Mouse (Mus musculus) skeletal muscle tissue, adult 2 months (tissue): Measurements from ENCODE around the gene Jsrp1.
A peak's percentile ranks its signal among the peaks of the same experiment; 100 is the strongest.
"Not testable (repeated sequence)": the region's sequence is repeated elsewhere in the genome, so short reads cannot be mapped to it uniquely, and the experiment has no call there.

Experiments used
- DNase-seq: peaks from one replicate; pipeline ENCODE4 v3.0.0-alpha.2; 2012; ENCODE audit warnings: low read depth, low spot score

Jsrp1 gene

GRCm38 (mm10) chr10:80832818-80833217, 19.5 kb upstream of the Jsrp1 start:
- no peak for DNase-seq

- DNase-seq: no peak
Measured at GRCm38 (mm10) chr10:80831136-80831535, 17.8 kb upstream of the Jsrp1 start.

- no peak for DNase-seq
Measured at GRCm38 (mm10) chr10:80829359-80830278, 16.3 kb upstream of the Jsrp1 start.

GRCm38 (mm10) chr10:80828587-80828986, 15.3 kb upstream of the Jsrp1 start:
- DNase-seq: not testable (repeated sequence)

DNA sequence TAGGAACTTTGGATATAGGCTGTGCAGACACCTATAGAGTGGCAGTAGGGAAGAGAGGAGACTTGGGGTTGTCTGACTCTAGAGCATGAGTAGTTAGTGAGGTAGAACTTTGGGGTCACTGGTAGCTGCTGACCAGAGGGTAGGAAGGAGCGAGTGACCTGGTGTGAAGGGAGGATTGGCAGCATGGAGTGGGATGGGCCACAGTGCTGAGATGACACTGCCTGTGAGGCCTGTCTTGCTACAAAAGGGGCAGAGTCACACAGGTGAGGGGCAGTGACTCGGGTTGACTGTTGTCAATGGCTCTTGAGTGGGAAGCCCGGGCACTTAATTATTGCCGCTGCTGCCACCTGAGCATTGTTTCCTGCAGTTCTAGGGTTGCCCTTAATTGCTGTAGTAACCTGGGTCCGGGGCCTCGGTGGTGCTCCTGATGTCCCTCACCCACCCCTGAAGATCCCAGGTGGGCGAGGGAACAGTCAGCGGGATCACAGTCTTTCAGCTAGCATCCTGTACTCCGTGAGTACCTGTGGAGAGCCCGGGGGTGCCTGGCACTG, 14.6 kb upstream of the Jsrp1 start:
- no peak for DNase-seq

GRCm38 (mm10) chr10:80827063-80827869, 14.0 kb upstream of the Jsrp1 start:
- no peak for DNase-seq

DNA sequence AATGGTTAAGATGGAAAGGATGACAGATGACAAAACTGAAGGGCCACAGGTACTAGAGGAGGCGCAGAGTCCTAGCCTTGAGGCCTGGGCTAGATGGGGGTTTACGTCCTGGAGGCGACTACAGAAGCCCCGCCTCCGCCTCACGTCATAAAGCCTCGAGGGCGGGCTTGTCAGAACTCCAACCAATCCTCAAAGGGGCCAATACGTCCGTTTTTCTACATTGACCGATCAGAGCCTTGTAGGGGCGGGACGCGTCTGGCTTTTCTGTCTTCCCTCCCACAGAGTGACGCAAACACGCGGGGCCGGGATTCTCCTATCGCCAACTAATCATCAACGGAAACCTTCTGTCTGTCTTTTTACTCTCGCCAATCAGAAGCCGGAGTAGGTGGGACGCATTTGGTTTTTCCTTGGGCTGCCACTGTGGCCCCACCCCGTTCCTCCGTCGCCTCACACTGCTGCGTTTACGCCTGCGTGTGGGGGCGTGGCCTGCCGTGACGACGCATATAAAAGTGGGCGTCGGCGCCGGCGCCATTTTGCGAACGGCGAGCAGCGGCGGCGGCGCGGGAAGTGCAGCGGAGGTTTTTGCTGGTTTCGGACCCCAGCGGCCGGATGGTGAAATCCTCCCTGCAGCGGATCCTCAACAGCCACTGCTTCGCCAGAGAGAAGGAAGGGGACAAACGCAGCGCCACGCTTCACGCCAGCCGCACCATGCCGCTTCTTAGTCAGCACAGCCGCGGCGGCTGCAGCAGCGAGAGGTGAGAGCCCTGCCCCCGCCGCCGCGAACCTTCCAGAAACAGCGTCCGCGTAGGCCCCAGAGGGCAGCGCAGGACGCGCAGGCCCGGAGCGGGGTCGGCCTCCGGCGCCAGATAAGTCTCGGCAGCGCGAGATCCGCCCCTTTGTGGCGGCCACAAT, 13.1 kb upstream of the Jsrp1 start, which contains the start of gene Oaz1:
Gene Oaz1, plus strand, starts transcription at position 506 of the 912 bp plus-strand sequence.
- peak; percentile 100 for DNase-seq

- no peak for DNase-seq
Measured at GRCm38 (mm10) chr10:80824827-80825226, 11.5 kb upstream of the Jsrp1 start.

GRCm38 (mm10) chr10:80823847-80824643, 10.7 kb upstream of the Jsrp1 start:
- DNase-seq: no peak

DNA sequence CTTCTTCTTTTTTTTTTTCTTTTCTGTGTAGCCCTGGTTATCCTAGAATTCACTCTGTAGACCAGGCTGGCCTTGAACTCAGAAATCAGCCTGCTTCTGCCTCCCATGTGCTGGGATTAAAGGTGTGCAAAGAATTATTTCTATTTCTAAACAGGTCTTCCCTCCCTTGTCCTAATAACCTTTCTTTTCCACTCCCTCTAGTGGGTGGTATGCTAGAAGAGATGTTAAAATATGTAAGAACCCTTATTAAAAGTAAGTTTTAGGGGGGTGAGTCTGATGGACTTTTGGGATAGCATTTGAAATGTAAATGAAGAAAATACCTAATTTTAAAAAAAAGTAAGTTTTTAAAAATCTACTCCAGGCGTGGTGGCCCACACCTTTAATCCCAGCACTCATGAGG, 10.0 kb upstream of the Jsrp1 start:
- DNase-seq: no peak

DNA sequence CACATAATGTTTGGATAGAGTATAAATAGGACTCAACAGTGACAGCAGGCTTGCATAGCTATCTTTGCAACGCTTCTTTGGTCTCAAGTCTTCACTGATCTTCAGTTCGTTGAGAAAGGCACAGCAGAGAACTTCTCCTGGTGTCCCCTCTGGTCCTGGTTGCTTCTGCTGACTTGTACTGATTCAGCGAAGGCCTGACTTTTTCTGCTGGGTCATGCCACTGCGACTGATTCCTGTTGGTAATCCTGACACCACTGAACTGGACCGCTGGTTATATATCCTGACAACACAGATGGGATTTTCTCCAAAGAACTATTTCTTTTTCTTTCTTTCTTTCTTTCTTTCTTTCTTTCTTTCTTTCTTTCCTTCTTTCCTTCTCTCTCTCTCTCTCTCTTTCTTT, 9.2 kb upstream of the Jsrp1 start:
- DNase-seq: no peak

DNA sequence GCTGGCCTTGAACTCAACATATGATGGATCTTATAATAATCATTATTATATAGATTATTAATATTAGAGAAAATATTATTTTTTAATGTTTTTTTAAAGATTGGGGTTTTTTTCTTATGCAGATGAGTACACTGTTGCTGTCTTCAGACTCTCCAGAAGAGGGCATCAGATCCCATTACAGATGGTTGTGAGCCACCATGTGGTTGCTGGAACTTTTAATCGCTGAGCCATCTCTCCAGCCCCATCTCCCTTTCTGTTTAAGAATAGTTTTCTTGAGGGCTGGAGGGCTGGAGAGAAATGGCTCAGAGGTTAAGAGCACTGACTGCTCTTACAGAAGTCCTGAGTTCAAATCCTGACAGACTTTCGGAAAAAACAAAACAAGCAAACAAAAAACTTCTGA, 8.7 kb upstream of the Jsrp1 start:
- DNase-seq: no peak

- no peak for DNase-seq
Measured at GRCm38 (mm10) chr10:80819406-80819805, 6.1 kb upstream of the Jsrp1 start.

DNA sequence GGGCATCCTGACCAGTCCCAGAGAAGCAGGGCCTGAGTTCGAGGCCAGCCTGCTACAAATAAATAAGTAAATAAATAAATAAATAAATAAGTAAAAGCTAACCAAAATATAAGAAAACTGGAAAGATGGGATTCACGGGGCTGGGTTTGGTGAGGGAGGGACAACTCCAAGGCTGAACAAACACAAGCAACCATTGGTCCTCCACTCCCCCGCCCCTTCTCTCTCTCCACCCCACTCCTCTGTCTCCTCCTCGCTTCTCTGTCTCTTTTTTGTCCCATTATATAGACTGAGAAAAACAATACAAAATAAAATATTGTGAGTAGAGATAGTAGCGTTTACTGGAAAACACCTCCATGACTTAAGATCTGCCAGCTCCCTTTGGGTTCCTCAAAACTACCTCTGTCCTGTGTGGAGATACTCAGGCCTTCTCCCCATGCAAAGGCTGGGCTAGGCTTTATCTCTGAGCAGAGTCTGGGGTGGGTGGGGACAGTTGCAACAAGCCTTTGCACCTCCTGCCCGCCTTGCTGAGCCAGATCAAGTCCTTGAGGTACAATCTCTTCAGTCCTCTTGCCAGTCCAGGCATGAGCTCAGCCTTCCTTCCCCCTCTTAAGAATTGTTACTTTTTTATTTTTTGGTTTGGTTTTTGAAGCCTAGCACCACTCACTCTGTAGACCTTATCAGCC, 5.4 kb upstream of the Jsrp1 start:
- no peak for DNase-seq

GRCm38 (mm10) chr10:80817955-80818354, 4.7 kb upstream of the Jsrp1 start:
- not testable (repeated sequence) for DNase-seq

- DNase-seq: no peak
Measured at GRCm38 (mm10) chr10:80817164-80817563, 3.9 kb upstream of the Jsrp1 start.

DNA sequence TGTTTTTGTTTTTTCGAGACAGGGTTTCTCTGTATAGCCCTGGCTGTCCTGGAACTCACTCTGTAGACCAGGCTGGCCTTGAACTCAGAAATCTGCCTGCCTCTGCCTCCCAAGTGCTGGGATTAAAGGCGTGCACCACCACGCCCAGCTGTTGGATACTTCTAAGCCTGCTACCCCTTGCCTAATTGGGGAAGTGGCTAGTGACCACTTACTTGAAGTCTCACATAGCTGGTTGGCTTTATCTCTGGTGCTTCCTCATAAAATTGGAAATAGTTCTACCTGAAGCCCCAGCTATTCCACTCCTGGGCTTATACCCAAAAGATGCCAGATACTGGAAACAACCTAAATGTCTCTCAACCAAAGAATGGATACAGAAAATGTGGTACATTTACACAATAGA, 3.0 kb upstream of the Jsrp1 start:
- DNase-seq: not testable (repeated sequence)

GRCm38 (mm10) chr10:80814800-80815199, 1.5 kb upstream of the Jsrp1 start:
- no peak for DNase-seq

- peak; percentile 79 for DNase-seq
Measured at GRCm38 (mm10) chr10:80812391-80813041, 782 bp downstream of the Jsrp1 start.
